Mouse (Mus musculus) frontal cortex, postnatal 14 days (tissue): ENCODE data around the gene Adra1d.
A peak's percentile ranks its signal among the peaks of the same experiment; 100 is the strongest.

Experiments used
- DNase-seq, 2 experiments: peaks; one replicate each; pipeline ENCODE4 v3.0.0; 2022; ENCODE audit warnings: low spot score in 2 of 2

Adra1d gene

DNA sequence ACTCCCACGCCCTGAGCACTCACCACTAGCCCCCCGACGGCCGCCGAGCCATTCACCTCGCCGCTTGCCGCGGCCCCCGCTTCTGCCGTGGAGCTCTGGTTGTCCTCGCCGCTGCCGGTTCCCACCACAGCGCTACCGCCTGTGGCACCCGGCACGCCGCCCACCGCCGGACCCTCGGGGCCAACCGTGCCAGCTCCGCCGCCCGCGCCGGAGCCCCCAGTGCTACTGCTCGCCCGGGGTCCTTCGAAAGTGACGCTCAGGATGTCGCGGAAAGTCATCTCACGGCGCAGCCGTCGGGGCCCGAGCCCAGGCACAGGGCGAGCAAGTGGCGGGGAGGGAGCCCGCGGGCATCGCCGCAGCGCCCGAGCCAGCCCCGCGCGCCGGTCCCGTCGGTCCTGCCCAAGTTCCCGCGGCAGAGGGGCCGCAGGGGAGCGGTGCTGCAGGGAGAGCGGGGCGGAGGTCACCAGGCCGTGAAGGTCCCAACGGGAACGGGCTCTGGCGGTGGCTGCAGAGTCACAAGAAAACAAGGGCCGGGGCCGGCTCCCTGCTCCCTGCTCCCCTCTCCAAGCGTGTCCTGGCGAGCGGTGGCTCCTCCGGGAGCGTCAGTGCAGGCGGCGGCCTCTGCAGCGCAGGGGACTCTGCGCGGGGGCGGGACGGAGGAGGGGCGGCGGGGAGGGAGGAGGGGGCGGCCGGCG lies at the start of gene Adra1d:
Adra1d (minus strand) TSS at position 393 of the 695 bp plus-strand sequence.
- no peak for DNase-seq

DNA sequence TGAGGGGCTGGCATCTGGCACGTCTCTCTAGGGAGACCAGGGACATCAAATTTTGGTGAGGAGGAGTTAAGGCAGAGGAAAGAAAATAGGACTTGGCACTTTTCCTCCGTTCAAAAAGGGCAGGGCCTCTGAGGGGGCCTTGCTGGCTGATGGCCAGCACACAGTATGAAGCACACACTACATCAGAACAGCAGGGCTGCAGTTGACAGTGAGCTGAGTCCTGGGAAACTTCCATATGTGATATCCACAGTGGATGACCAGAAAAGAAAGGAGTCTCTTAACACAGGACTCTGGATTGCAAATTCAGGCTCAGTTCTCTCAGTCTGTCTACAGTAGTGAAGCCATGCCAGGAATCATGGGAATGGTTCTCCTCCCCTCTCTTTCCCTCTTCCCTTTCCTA lies 39.8 kb upstream of the Adra1d start:
- DNase-seq: no peak

DNA sequence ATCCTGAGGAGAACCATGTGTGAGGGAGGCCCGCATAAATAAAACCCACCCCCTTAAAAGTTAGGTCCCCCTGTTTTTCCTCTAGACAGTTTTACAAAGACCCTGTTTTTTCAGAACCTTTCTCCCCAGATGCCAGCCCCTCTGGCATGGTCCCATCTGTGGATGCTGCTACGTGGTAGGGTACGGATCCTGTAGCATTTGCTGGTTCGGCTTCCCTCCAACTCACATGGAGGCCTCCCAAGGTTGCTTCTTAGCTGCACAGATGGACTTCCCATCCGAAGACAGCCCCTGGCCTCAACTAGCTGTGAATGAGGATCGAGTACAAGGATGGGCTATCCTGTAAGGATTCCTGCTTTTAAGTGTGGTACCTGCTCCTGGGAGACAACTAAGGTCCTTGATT lies 32.8 kb upstream of the Adra1d start:
- DNase-seq: no peak

DNA sequence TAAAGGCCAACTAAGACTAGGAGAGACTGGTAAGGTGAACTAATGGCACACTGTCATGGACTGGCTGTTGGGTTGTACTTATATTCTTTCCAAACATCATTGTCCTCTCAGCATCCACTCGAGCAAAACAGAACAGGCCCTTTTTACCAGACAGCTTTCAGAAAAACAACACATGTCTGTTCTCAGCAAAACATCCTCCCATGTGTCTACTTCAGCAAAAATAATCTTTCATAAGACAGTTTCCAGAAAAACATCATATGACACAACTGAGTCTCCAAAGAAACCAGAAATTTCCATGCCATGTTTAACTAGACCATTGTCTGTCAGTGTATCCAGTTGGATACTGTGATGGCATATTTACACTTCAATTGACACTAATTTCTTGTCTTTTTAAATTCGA lies 25.4 kb upstream of the Adra1d start:
- no peak for DNase-seq

DNA sequence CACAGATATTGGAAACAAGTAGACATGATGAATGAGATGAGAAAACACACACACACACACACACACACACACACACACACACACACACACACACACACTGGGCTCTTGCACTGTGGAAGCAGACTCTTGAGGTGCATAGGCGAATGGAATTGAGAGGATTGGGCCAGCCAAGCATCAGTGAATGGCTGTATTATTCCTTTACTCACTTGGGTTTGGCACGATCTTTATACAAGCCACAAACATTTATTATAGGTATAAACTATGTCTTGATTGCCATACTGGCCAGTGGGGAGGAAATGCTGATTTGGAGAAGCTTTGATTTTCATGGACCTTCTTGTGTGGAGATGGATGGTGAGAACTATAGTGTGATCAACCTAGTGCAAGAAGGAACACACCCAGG lies 19.4 kb upstream of the Adra1d start:
- no peak for DNase-seq

DNA sequence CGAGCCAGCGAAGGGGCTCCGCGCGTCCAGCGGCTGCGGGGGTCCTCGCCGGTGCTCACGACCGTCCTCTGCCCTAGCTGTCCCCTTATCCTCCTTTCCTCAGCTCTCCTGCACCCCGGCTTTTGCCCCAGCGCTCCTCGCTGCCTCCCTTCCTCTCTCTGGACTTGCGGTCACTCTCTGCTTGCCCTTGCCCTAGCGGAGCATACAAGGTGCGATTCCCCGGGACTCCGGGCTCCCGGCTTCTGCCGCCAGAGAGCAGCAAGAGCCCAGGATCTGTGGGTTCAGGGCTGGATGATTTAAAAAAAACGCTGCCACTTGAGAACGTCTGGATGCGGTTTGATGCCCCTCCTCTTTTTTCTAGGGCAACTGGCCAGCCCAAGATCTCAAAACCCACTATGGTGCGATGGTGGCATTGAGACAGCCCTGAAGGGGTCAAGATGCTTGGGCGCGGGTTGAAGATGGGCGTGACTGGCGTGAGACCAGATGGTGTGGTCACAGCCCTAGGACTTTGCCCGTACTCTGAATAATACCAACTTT lies 571 bp upstream of the Adra1d start:
- peak; percentile 57 to 64 for DNase-seq

DNA sequence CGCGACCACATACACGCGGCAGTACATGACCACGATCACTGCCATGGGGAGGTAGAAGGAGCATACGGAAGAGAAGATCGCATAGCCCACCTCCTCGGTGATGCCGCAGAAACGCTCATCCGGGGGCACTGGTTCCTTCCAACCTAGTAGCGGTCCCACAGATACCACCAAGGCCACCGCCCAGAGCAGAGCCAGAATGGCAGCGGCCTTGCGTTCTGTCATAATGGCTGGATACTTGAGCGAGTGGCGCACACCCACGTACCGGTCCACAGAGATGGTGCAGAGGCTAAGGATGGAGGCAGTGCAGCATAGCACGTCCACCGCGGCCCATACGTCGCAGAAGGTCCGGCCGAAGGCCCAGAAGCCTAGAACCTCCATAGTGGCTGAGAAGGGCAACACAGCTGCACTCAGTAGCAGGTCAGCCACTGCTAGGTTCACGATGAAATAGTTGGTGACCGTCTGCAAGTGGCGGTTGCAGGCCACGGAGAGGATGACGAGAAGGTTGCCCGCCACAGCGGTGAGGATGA lies 676 bp downstream of the Adra1d start:
- DNase-seq: no peak

DNA sequence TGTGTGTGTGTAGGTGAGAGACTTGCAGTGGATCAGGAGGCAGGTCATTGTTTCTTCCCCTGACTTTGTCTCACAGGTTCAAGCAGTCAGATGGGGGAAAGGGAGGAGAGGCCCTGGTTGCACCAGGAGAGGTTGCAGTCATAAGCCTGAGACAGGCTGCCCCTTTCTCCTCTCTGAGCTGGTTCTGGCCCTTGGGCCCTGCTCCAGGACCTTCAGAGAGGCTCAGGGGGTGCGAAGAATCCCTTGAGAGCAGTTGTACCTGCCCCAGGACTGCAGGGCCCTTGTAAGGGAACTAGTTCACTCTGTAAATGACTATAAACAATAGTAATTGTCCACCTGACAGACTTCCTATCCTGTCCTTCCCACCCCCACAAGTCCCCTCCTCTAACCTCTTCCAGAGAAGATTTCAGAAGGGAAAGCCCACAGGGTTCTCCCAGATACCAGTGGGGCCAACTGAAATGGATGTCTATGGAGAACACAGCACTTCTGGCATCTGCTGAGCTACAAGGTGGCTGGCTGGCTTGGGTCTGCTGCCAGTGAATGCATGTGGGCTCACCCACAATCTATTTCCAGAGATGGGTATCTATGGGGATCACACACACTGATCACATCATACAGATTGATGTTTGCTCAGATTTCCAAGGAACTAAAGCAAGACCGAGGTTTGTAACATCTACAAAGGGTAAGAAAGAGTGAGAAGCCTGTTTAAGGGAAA lies 1.7 kb downstream of the Adra1d start:
- DNase-seq: no peak

DNA sequence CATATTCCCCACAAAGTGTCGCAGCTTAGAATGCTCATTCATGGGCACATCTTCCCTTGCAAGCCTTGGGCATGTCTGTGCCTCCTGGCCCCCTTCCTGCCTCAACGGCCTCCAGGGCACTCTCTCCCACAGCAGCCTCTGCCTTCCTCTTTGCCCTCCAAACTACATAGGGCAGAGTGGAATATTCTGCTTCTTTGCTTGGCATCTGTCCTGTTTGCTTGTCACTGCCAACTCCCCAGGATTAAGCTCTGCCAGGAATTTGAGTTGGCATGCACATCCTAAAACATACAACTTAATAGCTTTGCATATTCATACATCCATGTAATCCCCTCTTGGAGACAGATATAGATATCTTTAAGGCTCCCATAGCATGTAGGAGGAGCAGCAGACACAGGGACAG lies 4.2 kb downstream of the Adra1d start:
- DNase-seq: no peak

DNA sequence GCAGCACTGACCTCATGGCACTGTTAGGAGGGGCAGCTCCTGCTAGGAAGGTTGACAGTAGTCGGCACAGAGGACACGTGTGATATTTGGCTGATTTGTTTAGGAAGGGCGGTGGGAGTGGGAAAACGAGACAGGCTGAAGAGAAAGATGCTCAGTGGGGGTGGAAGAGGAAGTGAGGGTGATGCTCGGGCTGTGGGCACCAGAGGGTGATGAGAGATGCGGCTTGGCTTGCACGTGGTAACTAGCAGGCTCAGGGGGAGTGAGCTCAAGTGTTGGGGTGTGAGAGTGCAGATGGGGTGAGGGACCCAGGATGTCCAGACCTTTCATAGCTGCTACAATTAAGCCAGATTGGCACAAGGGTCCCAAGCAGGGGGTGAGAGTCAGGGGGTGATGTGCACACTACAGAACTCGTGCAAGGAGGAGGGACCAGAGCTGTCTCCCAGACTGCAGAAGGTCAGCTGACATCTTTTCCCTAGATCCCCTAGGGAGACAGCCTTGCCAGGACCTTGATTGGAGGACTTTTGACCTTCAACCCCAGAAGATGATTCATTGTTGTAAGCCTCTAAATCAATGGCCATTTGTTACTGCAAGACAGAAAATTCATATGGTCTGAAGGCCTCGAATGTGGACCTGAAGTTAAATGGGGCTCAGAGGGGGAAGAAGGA lies 9.2 kb downstream of the Adra1d start:
- DNase-seq: no peak

DNA sequence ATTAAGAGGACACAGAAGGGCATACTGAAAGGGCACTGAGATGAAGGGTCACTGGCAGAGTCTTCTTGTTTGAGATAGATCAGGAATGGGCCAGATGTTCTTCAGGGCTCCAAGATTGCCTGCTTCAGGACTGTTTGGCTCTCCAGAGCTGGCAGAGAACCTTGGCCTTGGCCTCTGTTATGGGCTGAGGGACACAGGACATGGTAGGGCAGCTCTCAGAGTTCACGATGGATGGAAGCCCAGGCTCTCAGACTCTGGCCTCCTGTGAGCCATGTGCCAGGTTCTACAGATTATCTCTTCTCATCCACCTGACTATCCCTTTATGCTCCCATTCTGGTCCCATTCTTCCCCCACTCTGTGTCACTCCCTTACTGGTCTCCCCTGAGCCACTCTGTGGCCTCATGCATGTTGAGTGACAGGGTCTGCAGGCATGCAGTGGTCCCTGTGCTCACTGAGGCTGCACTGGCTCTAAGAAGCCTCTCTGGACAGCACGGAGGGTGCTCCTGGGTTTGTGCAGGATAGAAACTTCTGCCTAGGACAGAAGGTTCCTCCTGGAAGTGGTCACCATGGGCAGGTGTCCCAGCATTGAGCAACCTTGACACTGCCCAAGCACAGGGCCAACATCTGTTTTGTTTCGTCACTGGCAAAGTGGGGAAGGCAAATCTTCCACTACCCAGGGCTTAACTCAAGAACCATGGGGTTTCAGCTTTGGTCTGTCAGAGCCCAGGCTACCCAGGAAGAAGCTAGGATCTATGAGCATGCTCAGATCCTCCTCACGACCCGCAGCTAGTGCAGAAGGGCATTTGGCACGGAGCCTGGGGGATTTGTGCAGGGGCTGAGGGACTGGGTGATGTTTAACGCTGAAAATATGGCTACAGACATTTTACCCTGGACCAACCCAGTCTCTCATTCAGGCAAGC lies 10.1 kb downstream of the Adra1d start:
- DNase-seq: no peak

DNA sequence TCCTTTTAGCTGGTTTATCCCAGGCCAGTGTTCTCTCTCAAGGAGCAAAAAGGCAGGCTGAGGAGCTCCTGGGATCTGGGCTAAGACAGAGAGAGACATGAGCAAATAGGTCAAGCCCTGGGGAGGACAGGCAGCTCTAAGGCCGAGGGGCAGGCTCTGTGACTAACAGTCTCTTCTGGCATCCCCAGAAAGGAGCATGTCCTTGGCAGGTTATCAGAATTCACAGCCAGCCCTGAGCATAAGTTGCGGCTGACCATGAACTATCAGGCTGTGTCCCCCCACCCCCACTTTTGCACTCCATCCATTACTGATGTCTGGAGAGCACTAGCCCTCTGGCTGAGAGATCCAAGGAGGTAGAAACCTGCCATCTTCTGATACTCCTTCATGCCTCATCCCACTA lies 11.2 kb downstream of the Adra1d start:
- no peak for DNase-seq

DNA sequence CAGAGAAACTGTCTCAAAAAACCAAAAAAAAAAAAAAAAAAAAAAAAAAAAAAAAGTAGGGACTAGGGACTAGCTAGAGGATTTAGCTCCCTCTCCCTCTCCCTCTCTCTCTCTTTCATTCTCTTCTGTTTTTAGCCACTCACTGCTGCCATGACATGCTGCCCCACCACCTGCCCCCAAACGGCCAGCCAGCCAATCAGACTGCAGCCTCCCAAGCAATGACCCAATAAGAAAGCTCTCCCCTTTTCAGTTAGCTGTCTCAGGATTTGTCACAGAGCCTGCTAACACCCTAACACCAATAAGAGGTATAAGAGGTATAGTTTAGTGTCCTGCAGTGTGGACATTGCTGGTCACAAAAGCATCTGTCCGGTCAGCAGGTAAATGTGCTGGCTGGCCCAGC lies 11.6 kb downstream of the Adra1d start:
- no peak for DNase-seq

DNA sequence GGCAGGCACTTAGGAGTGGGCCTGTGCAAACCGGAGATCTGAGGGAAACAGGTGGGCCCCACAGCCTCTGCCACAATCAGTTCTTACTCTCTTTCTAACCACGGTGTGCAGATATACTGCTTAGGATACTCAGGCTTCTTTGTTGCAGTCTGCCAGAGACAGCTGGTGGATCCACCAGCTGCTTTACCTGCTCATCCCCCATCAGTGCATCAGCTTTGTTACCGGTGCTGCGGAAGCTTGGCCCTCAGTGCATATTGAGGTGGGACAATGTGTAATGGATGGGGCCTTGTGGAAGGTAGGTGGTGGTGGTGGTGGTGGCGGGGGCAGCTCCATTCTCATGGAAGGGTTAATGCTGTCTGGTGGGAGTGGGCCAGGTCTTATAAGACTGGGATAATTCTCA lies 13.0 kb downstream of the Adra1d start:
- no peak for DNase-seq

DNA sequence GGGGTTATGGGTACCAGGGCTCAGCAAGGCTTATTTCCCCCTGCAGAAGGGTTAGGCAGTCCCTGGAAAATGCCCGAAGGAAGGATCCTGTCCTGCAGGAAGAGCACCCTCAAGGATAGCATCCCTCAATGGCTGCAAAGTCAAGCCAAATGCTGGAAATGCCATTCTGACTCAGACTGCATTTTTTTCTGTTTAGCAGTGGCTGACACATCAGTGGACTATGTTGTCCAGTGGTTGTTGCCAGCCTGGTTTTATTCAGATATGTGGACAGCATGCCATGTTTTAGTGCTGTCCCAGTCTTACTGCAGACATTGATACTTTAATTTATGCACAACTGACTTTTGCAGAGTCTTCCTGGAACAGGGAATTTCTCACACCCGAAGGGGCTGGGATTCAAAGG lies 13.8 kb downstream of the Adra1d start:
- no peak for DNase-seq

DNA sequence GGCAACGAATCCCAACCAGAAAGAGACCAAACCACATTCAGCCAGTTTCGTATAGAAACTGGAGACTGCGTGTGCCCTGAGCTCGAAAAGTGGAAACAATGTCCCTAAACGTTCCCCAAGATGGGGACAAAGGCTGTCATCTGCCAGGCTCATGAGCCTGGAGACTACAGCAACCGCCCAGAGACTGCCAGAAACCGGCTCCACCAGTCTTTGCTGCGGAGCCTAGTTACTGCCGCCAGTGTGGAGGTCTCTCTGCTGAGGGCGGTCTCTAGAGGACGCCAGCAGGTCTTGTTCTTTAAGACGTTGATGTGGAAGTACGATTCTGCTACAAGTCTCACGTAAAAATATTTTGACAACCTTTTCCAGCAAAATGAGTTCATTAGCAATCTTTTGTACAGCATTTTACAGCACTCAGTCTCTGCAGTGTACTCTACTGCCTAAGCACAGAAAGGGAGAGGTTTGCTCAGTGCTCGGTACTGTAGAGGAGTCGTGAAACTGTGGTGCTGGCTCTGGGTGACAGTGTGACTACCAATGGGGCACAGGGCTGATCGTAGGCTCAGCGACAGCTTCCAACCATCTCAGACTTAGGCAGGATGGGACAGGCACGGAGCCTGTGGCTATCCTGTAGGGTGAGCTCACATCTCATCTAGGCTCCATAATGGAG lies 15.2 kb downstream of the Adra1d start:
- DNase-seq: no peak

DNA sequence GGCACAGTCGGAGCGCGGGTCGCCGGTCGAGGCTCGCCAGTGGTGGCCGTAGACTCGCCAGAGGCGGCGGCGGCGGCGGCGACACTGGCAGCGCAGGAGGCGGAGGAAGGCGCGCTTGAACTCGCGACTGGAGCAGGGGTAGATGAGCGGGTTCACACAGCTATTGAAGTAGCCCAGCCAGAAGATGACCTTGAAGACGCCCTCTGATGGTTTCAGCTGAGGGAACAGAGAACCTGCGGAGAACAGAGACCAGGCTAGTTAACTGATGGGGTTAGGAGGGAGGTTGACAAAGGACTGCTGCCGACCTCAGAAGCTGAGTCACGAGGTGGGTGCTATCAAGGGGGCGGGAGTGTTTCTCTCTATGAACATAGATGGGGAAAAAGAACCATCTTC lies 15.8 kb downstream of the Adra1d start:
- DNase-seq: no peak

DNA sequence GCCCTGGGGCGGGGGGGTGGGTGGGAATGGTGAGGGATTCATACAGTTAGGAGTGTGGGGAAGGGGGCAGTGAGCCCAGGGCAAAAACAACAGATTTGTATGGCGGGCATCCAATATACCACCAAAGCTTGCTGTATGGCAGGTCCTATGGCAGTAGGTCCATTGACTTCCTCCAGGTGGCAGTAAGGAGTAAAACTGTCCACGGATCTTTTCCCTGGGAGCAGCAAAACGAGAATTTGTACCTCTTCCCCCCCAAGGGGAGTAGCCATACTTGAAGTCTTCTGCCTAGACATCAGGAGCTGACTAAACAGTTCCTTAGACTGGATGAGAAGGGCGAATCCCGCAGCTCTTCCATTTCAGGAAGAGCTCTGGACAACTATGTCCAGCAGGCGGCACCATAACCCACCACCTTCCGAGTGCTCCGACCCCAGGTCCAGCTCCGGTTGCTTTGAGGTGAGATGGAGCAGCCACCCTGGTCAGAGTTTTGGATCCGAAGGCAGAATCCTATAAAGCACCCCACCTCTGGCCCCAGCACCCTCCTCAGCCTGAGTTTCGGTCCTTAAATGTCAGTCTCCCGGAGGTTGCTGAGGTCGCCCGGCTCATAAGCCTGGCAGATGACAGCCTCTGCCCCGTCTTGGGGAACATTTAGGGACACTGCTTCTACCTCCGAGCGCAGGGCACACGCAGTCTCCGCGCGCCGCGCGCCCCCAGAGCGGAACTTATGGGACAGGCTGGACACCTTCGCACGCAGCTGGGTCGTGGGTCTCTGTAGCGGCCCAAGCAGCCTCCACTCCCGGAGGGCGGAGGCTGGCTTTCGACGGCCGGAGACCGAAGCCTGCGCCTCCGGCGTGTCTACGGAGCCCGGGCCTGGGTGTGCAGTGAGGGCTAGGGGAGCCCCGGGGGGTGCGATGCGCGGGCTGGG lies 16.4 kb downstream of the Adra1d start:
- DNase-seq: peak in 1 of 2 experiments; percentile 30

DNA sequence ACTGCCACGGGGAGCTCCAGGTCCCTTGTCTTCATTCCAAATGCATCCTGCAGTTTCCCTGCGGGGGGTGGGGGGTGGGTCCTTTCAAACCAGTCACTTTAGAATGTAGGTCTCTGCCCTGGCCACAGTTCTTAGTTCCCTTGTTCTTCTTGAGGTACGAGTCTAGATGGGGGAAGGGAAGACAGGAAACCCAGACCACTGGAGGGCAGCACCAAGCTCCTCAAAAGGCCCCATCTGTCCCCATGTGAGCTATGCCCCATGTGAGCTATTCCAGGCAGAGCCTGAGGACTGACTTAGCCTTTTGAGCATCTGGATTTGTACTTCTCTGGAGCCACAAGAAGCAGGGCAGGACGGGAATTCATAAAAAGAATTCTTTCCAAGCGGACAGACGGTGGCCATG lies 19.6 kb downstream of the Adra1d start:
- DNase-seq: no peak

DNA sequence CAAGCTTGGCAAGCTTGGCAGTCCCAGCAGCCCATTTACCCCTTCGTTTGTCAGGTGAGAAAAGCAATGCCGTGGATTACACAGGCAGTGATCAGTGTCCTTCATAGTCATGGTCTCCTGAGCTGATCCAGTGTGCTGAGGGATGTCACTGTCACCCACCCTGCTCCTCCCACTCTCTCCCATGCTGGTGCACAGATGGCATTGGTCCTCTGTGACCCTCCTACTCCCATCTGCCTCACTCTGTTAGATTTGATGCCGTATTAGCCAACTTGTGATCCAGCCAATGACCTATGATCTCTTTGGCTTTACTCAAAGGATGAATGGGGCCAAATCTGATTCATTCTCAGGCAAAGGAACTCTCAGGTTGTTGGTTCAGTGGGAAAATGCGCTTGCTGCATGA lies 20.4 kb downstream of the Adra1d start:
- DNase-seq: no peak
